Mouse (Mus musculus) left cerebral cortex, adult 11 months (tissue): Measurements from ENCODE around the gene Gm3512.
"Not testable (repeated sequence)": the region's sequence is repeated elsewhere in the genome, so short reads cannot be mapped to it uniquely, and the experiment has no call there.

Source experiments
- DNase-seq: peaks from one replicate; pipeline ENCODE4 v3.0.0; 2022; ENCODE audit warnings: low spot score

Gm3512 gene

DNA sequence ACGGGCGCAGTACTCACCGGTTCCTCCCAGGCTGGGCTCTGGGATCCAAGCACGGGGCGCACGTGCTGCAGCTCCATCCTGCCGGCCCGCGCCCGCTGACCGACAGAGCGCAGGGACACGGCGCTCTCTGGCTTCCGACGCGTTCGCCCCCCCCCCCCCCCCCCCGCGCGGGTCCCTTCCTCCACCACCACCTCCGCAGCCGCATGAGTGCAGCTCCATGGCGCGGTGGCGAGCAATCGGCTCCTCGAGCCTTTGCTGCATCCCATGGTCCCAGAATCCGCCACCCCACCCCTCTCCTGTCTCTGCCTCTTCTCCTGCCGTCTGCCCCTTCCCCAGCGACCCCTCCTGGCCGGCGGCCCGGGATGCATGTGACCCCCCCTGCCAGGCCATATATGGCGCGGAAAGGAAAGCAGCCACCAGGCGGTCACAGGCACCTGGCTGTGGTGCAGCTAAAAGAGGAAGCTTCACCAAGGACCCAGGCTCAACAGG, at the start of gene Gm3512:
Gene Gm3512 (minus strand): TSS at position 51 of the 489 bp plus-strand sequence.
- not testable (repeated sequence) for DNase-seq

DNA sequence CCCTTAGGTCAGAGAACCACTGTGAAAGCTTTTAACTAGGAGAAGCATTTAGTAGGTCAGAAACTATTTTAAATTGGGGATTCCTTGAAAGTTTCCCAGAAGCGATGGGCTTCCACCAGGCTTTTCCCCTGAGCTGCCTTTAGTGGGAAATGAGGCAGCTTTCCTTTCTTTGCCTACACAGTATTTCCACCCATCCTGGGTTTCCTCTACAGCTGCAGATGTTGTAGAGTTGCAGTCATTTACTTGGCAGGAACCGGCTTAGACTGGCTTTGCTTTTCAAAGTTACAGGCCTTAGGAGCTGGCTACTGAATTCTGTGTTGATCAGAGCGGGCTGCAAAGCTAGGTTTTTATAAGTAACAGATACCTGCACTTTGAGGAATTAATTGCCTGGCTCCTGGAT, 25.7 kb upstream of the Gm3512 start:
- DNase-seq: not testable (repeated sequence)

DNA sequence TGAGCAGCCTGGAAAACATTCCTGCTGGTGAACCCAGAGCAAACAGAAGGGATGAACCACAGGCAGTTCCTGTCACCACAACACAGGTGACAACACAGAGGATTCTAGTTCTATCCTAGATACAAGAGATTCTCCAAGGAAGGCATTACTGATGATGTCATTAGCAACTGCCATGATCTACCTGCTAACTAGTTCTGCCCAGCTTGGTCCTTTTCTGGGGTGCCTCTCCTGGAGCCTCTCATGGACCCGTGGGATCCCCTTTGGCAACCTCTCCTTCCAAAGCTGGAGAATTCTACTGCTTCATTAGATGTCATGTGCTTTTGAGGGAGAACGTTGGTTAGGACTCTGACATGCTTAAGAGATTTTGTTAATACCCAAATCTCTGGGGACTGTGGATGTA, 20.1 kb upstream of the Gm3512 start, which contains the start of gene Gm16434:
Gene Gm16434 (minus strand): TSS at position 101 of the 400 bp plus-strand sequence.
- not testable (repeated sequence) for DNase-seq

DNA sequence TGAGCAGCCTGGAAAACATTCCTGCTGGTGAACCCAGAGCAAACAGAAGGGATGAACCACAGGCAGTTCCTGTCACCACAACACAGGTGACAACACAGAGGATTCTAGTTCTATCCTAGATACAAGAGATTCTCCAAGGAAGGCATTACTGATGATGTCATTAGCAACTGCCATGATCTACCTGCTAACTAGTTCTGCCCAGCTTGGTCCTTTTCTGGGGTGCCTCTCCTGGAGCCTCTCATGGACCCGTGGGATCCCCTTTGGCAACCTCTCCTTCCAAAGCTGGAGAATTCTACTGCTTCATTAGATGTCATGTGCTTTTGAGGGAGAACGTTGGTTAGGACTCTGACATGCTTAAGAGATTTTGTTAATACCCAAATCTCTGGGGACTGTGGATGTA, 49.0 kb downstream of the Gm3512 start, which contains the start of gene Gm6676:
Gene Gm6676 (minus strand): TSS at position 101 of the 400 bp plus-strand sequence.
- DNase-seq: not testable (repeated sequence)

DNA sequence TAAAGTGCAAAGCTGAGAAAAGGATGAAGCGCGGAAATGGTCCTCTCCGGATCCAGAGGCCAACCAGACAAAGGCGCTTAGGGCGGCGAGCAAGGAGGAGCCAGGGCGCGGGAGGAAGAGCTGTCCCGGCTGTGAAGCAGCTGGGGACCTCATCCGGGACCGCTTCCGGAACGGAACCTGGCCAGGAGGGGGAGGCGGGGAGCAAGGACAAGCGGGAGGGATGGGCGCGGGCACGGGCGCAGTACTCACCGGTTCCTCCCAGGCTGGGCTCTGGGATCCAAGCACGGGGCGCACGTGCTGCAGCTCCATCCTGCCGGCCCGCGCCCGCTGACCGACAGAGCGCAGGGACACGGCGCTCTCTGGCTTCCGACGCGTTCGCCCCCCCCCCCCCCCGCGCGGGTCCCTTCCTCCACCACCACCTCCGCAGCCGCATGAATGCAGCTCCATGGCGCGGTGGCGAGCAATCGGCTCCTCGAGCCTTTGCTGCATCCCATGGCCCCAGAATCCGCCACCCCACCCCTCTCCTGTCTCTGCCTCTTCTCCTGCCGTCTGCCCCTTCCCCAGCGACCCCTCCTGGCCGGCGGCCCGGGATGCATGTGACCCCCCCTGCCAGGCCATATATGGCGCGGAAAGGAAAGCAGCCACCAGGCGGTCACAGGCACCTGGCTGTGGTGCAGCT, 69.1 kb downstream of the Gm3512 start:
- DNase-seq: not testable (repeated sequence)
